Comparison of ENCODE assay signal across 8 mouse cellular contexts in the genomic region with DNA sequence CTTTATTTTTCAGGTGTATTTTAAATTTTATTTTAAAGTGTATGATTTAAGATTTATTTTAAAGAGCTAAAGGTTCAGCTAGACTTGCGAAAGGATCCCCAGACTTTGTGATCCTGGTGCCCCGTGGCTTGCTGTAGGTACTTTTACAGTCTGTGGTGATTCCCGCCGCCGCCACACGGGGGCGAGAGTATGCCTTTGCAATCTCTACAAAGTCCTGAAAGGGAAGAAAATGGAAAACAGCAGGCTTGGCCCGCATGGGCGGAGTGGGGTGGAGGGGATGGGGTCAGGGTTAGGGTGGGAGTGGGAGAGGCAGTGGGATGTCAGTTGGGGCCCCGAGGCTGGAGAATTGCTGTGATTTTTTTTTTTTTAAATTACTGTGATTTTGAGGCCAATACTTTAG. TPM values are rescaled to one million over a fixed set of nuclear protein-coding genes. Genes with fewer than 3 reads are reported as not detected.
DNase-seq lines count a peak whose midpoint lies in the region; ATAC-seq lines count a peak whose summit lies in the region.

No protein-coding gene starts in this region.

- H3K4me1 ChIP-seq in kidney, embryonic 15.5 days: peaks cover 39% of the 10 kb centered on the region
- no peaks in the 10 kb centered on the region; the same call in 1 of the 2 replicates for H3K4me1 ChIP-seq in liver, embryonic 11.5 days (replicated peaks; ENCODE audit: control insufficient read depth, insufficient read depth, low read length)

- 2% methylated on average over 10 of the region's 10 CpGs for WGBS in kidney, embryonic 15.5 days
- 5% methylated on average over 10 of the region's 10 CpGs for WGBS in liver, embryonic 11.5 days

- H3K4me3 ChIP-seq in kidney, embryonic 15.5 days (replicated peaks): no peak overlapping the region
- no peak overlapping the region for H3K4me3 ChIP-seq in liver, embryonic 11.5 days (ENCODE audit: low read depth, low read length)

- no peaks in the 10 kb centered on the region for H3K36me3 ChIP-seq in kidney, embryonic 15.5 days
- H3K36me3 ChIP-seq in liver, embryonic 11.5 days (ENCODE audit: control insufficient read depth, insufficient read depth, low read length): no peaks in the 10 kb centered on the region

- 0 out of 2 replicates have a peak overlapping the region, but pooled peaks have one; percentile 8 for H3K4me2 ChIP-seq in kidney, embryonic 15.5 days
- no peak overlapping the region for H3K4me2 ChIP-seq in liver, embryonic 11.5 days

- no peaks in the 10 kb centered on the region for H3K27me3 ChIP-seq in kidney, embryonic 15.5 days
- no peaks in the 10 kb centered on the region for H3K27me3 ChIP-seq in liver, embryonic 11.5 days (replicated peaks; ENCODE audit: control insufficient read depth, insufficient read depth, low read length)

- DNase-seq in B cell, adult 2 months: peak; percentile 90 to 92
- peak; percentile 85 for DNase-seq in adipocyte (ENCODE audit: low spot score)
- DNase-seq in embryo, embryonic 10 days (ENCODE audit: low spot score): peak; percentile 92
- DNase-seq in gastrocnemius, postnatal 36 days: peak; percentile 81 to 83
- peak; percentile 84 for DNase-seq in liver, embryonic 11.5 days (ENCODE audit: low spot score)
- peak; percentile 34 for DNase-seq in retina, adult 2 months (ENCODE audit: low read depth, low spot score)
- peak; percentile 84 for DNase-seq in thymus, postnatal 25 days

- peak overlapping the region; percentile 57 for H3K27ac ChIP-seq in kidney, embryonic 15.5 days
- no peak overlapping the region for H3K27ac ChIP-seq in liver, embryonic 11.5 days (ENCODE audit: low read depth, low read length)

- intact Hi-C loops in gastrocnemius, postnatal 36 days (cut with DNase I): no loop called here

- no peak for ATAC-seq in kidney, embryonic 15.5 days (replicated peaks; ENCODE audit: low FRiP score)
- no peak for ATAC-seq in liver, embryonic 11.5 days (replicated peaks; ENCODE audit: low FRiP score)

- no peaks in the 10 kb centered on the region for H3K9me3 ChIP-seq in kidney, embryonic 15.5 days (replicated peaks)
- H3K9me3 ChIP-seq in liver, embryonic 11.5 days (ENCODE audit: control insufficient read depth, low read length): no peaks in the 10 kb centered on the region

- no peak overlapping the region for H3K9ac ChIP-seq in kidney, embryonic 15.5 days
- H3K9ac ChIP-seq in liver, embryonic 11.5 days (ENCODE audit: low read depth, low read length): no peak overlapping the region

RNA-seq across cellular contexts. Expression of a gene that starts 7.7 kb away (rescaled TPM):
- total RNA-seq in gastrocnemius, postnatal 36 days (2021): not detected
- polyA plus RNA-seq in kidney, embryonic 15.5 days (2015; fragmentation: Nextera tagmentation; extraction: Ambion mirVana): 2.6 and 5.9 TPM in 2 replicates
- 15.2 and 16.6 TPM in 2 replicates for polyA plus RNA-seq in liver, embryonic 11.5 days (2014; fragmentation: Nextera tagmentation; extraction: Ambion mirVana)

RNA-seq across cellular contexts. Expression of a gene that starts 8.3 kb away (rescaled TPM):
- not detected for total RNA-seq in gastrocnemius, postnatal 36 days (2021)
- polyA plus RNA-seq in kidney, embryonic 15.5 days (2015; fragmentation: Nextera tagmentation; extraction: Ambion mirVana): 2.8 and 3.2 TPM in 2 replicates
- polyA plus RNA-seq in liver, embryonic 11.5 days (2014; fragmentation: Nextera tagmentation; extraction: Ambion mirVana): 0.78 and 0.97 TPM in 2 replicates

RNA-seq across cellular contexts. Expression of a gene that starts 37.7 kb away (rescaled TPM):
- total RNA-seq in gastrocnemius, postnatal 36 days (2021): 10 to 100 TPM; 23.8 to 23.9 TPM
- 15.4 and 18.5 TPM in 2 replicates for polyA plus RNA-seq in kidney, embryonic 15.5 days (2015; fragmentation: Nextera tagmentation; extraction: Ambion mirVana)
- polyA plus RNA-seq in liver, embryonic 11.5 days (2014; fragmentation: Nextera tagmentation; extraction: Ambion mirVana): 1.7 TPM in 2 replicates

RNA-seq across cellular contexts. Expression of a gene that starts 51.4 kb away (rescaled TPM):
- total RNA-seq in gastrocnemius, postnatal 36 days (2021): 1 to 10 TPM; 6.0 to 6.4 TPM
- 29.4 and 29.9 TPM in 2 replicates for polyA plus RNA-seq in kidney, embryonic 15.5 days (2015; fragmentation: Nextera tagmentation; extraction: Ambion mirVana)
- polyA plus RNA-seq in liver, embryonic 11.5 days (2014; fragmentation: Nextera tagmentation; extraction: Ambion mirVana): 20.0 and 20.3 TPM in 2 replicates

Comparison
In these comparisons a context has a peak if more than half of its experiments do, and no peak if none do; other contexts are left out.
1. DNase-seq: peak in every context shown above with its lines; median percentile 92 in embryo, embryonic 10 days; 91 in B cell, adult 2 months; 85 in adipocyte; 84 in liver, embryonic 11.5 days; 84 in thymus, postnatal 25 days; 82 in gastrocnemius, postnatal 36 days; 34 in retina, adult 2 months.